Mouse (Mus musculus): ENCODE results near the gene Fam71f1.
"Not testable (repeated sequence)": the region's sequence is repeated elsewhere in the genome, so short reads cannot be mapped to it uniquely, and the experiment has no call there.

Gene Fam71f1

DNA sequence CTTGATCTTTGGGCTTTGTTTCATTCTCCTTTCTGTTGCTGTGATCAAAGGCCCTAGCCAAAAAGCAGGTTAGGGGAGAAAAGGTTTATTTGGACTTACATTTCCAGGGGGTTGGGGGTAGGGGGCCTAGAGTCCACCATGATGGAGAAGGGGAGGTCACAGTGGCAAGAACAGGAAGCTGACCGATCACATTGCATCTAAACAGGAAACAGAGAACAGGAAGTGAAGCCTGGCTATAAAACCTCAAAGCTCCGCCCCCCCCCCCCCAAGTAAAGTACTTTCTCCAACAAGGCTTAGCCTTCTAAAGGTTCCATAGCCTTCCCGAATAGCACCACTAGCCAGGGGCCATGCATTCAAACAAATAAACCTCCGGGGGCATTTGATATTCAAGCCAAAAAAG is 3.8 kb downstream of the Fam71f1 start:
- in situ Hi-C loops (cut with MseI, MboI) = no loop called here

GRCm38 (mm10) chr6:29326961-29327360 is 8.0 kb downstream of the Fam71f1 start:
- in situ Hi-C loops (cut with MseI, MboI) = no loop called here

DNA sequence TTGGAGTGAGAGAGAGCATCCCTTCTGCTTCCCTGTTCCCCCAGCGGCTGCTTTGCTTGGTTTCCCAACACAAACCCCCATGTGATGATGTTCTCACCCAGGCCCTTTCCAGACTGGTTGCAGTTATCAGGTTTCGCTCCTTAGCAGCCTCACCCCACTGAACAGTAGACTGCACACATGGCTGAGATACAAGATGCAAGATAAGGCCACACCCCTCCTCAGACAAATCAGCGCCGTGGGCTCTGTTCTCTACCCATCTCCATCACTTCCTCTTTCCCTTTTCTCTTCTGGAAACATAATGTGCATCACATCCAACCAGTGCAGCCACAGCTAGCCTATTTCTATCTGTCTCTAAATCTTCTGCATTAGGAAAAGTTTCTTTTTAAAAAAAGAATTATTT is 10.6 kb downstream of the Fam71f1 start:
- in situ Hi-C loops (cut with MseI, MboI) = no loop called here

DNA sequence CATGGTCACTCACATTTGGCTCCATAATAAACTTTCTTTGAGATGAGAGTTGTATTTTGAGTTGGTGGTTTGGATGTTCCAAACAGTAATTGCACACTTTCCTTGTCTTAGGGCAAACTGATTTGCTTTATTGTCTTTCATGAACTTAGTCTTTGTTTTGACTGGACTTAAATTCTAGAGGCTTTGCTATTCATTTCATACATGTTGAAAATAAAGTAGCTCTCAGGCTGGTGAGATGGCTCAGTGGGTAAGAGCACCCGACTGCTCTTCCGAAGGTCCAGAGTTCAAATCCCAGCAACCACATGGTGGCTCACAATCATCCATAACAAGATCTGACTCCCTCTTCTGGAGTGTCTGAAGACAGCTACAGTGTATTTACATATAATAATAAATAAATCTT is 27.6 kb downstream of the Fam71f1 start:
- in situ Hi-C loops (cut with MseI, MboI) = not testable (repeated sequence)

DNA sequence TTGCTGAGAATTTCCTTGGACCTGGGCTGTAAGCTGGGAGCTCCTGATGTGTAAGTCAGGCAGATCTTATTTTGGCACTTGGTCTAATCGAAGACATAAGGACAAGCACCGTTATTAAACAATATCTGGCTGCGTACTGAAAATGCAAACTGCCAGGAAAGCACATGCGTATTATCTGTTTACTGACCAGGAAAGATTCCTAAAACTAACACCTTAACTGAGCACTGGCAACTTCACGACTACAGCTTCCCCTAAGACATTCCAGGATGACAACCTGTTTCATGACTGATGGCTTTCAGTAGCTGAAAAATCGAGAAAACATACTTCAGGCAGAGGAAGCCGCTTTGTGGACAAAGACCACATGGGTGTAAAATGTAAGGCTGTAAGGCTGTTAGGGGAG is 28.2 kb downstream of the Fam71f1 start:
- in situ Hi-C loops (cut with MseI, MboI) = no loop called here

DNA sequence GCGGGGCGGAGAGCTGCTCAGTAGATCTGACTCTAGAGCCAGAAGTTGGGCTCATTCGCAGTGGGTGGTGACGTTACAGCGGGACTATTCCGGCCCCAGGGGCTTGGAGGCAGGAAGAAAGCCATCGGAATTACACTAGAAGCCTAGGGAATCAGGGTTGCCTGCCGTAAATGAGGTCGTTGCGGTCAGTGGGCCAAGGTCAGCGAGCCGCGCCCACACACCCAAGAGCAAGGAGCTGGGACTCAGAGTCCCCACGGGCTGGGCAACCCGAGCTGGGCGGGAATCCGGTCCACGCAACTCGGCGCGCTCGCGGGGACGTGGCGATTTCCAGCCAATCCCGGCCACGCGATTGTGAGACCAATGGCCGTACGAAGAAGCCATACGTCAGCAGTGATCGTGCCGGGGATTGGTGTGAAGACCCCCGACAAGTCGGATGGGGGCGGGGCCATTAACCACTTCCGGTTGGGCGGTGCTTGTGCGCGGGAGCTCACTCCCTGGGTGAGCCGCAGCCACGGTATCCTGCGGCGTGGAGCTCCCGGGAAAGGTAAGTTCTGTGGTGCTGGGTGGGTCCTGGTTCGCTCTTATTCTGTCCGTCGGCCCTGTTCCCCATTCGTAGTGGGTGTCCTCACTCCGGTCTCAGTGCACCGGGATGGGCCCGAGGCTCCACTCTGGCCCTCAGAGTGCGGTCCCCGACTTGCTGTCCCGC is 28.9 kb downstream of the Fam71f1 start, which contains the start of gene Calu:
Calu (plus strand) TSS at position 405 of the 706 bp plus-strand sequence.
- in situ Hi-C loops (cut with MseI, MboI) = no loop called here

- in situ Hi-C loops (cut with MseI, MboI) = no loop called here
These were observed 29.4 kb downstream of the Fam71f1 start for GRCm38 (mm10) chr6:29348371-29348724.

DNA sequence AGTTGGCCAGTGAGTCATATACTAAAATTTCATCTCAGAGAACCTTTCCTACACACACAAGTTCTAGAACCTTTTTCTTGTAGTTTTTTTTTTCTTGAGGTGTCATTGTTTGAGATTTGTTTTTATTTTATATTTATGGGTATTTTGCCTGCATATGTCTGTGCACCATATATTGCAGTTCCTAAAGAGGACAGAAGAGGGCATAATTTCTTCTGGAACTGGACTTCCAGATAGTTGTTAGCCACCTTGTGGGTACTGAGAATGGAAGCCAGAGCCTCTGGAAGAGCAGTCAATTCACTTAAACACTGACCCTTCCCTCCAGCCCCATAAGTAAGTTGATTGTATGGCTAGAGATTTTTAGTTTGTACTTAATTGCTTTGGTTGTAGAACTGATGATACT is 32.7 kb downstream of the Fam71f1 start:
- in situ Hi-C loops (cut with MseI, MboI) = no loop called here

DNA sequence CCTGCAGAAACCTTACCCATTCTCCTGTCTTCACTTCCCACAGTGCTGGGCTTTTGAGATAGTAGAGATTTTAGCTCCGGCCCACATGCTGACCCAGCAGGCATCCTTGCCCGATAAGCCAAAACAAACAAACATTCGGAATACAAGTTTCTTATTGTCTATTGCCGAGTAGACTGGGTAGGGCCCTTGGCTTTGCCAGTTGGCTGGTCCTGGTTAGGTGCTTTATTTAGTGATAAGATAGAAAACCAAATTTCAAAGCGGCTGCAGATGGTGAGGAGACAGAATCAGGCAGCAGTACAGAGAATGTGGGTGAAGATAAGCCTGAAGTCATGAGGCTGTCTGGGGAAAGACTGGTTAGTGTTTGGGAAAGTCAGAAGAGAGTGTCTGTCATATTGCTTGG is 33.9 kb downstream of the Fam71f1 start:
- in situ Hi-C loops (cut with MseI, MboI) = no loop called here

- in situ Hi-C loops (cut with MseI, MboI) = no loop called here
These were observed 40.4 kb downstream of the Fam71f1 start for GRCm38 (mm10) chr6:29359386-29359785.

DNA sequence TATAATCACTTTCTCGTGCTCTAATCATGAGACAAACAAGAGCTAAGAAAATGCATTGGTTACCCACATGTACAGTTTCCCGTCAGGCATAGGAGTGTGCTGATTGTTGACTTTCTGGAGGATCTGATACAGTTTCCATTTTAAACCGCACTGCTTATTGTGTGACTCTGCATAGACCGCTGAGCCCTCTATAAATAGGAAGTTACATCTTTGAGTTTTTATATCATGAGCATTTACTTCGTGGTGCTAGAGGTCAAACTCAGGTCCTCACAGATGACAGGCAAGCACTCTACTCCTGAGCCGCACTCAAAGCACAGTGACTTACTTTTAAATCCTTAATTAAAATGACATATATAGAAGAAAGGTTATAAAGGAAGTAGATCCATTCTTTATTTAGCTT is 41.3 kb downstream of the Fam71f1 start:
- in situ Hi-C loops (cut with MseI, MboI) = no loop called here

- in situ Hi-C loops (cut with MseI, MboI) = no loop called here
These were observed 43.5 kb downstream of the Fam71f1 start for GRCm38 (mm10) chr6:29362246-29363128.

GRCm38 (mm10) chr6:29363129-29363515 is 44.2 kb downstream of the Fam71f1 start:
- in situ Hi-C loops (cut with MseI, MboI) = no loop called here

- in situ Hi-C loops (cut with MseI, MboI) = no loop called here
These were observed 46.3 kb downstream of the Fam71f1 start for GRCm38 (mm10) chr6:29365277-29365676.

DNA sequence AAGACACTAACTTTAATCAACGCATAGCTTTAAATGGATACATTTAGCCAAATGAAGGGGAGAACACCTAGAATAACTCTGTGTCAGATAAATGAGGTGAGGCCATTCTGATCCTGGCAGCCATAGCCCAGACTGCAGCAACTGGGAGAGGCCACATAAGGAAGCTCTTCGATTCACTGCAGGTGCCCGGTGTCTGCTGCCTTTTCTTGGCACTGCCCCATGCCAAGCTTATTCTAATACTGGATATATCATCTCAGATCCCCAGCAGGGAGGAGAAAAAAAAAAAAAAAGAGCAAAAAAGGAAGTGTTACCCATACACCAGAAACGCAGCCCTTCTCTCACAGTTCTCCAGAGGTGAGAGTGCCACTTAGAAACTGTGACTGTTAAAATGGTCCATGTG is 58.4 kb downstream of the Fam71f1 start:
- in situ Hi-C loops (cut with MseI, MboI) = no loop called here

GRCm38 (mm10) chr6:29378678-29379077 is 59.7 kb downstream of the Fam71f1 start:
- in situ Hi-C loops (cut with MseI, MboI) = no loop called here

DNA sequence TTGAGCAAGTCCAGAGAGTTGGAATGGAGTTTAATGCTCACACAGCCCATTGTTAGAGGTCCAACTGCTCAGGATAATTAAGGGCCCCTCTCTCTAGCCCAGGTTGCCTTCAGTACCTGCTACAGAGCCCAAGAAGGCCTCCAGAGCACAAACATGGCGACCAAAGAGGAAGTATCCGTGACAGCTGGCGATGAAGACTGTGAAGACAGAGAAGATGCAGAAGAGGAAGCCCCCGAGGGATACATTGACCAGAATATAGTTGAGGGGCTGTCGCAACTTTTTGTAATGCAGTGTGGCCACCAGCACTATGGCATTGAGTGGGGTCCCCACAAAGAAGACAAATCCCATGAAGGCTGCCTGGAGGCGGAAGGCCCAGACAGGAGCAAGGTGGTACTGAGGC is 61.0 kb downstream of the Fam71f1 start:
- in situ Hi-C loops (cut with MseI, MboI) = no loop called here

- in situ Hi-C loops (cut with MseI, MboI) = no loop called here
These were observed 63.5 kb downstream of the Fam71f1 start for GRCm38 (mm10) chr6:29382442-29382841.
